Mouse (Mus musculus): ENCODE results near the gene Otop2.

GRCm38 (mm10) chr11:115277604-115277975, 29.4 kb upstream of the Otop2 start:
- no peak for TF ChIP-seq POLR2A (IDR thresholded peaks at IDR 0.05; ENCODE audit: insufficient read depth, low read depth, low read length)
- TF ChIP-seq CTCF (IDR thresholded peaks at IDR 0.05; ENCODE audit: insufficient read depth, low read depth, low read length) = no peak
